Mouse (Mus musculus) liver, embryonic 12.5 days (tissue): ENCODE data around the gene Slc29a4. TPM values are rescaled to one million over a fixed set of nuclear protein-coding genes. Genes with fewer than 3 reads are reported as not detected.
A peak's percentile ranks its signal among the peaks of the same experiment; 100 is the strongest.

Source experiments
- ATAC-seq: fragments of 200-750 bp; cut with Nextera tagmentation; 2 replicates; pipeline ENCODE4 v1.8.0; 2017; ENCODE audit warnings: moderate number of reproducible peaks, mild to moderate bottlenecking, moderate library complexity
- H3K27ac ChIP-seq: fragments of 300-500 bp; sonication (generic); 2 replicates; pipeline ENCODE4 v1.5.1; 2016; ENCODE audit warnings: mild to moderate bottlenecking
- H3K27me3 ChIP-seq: fragments of 300-500 bp; sonication (generic); replicated peaks from 2 replicates; pipeline ENCODE4 v1.6.1; 2016; ENCODE audit warnings: mild to moderate bottlenecking, moderate library complexity
- H3K36me3 ChIP-seq: fragments of 300-500 bp; sonication (generic); 2 replicates; pipeline ENCODE4 v1.6.1; 2016; ENCODE audit warnings: mild to moderate bottlenecking, moderate library complexity
- H3K4me1 ChIP-seq: fragments of 300-500 bp; sonication (generic); 2 replicates; pipeline ENCODE4 v1.6.1; 2016
- H3K4me2 ChIP-seq: fragments of 300-500 bp; sonication (generic); 2 replicates; pipeline ENCODE4 v1.6.1; 2016; ENCODE audit warnings: mild to moderate bottlenecking, moderate library complexity
- H3K4me3 ChIP-seq: fragments of 300-500 bp; sonication (generic); 2 replicates; pipeline ENCODE4 v1.5.1; 2016; ENCODE audit warnings: mild to moderate bottlenecking, moderate library complexity
- H3K9ac ChIP-seq: fragments of 300-500 bp; sonication (generic); 2 replicates; pipeline ENCODE4 v1.6.1; 2016; ENCODE audit warnings: mild to moderate bottlenecking, moderate library complexity
- H3K9me3 ChIP-seq: fragments of 300-500 bp; sonication (generic); replicated peaks from 2 replicates; pipeline ENCODE4 v1.6.1; 2016; ENCODE audit warnings: mild to moderate bottlenecking, moderate library complexity
- WGBS: fragments of 180-500 bp; shearing (Covaris S2); methylation state at CpG from one replicate; pipeline ENCODE4 v1.1.7; 2016; ENCODE audit not compliant: insufficient replicate concordance; 5-methylcytosine and 5-hydroxymethylcytosine counted together
- polyA plus RNA-seq: library from polyadenylated mRNA; unstranded; fragments of >200 nt; fragmentation: Nextera tagmentation; extraction: Ambion mirVana; gene quantifications from 2 replicates; pipeline ENCODE4 v1.2.1, GENCODE M21; 2016

The Slc29a4 gene
- polyA plus RNA-seq, 1 experiment from 2014 or later = 0.38 TPM

- WGBS = 82% methylated on average over 8 of the region's 8 CpGs
- no peak overlapping the region for H3K27ac ChIP-seq
- ATAC-seq = no peak
- no peak overlapping the region for H3K4me3 ChIP-seq
- H3K9ac ChIP-seq = no peak overlapping the region
- H3K36me3 ChIP-seq = peaks cover 93% of the 10 kb centered on the region
- no peaks in the 10 kb centered on the region for H3K4me1 ChIP-seq
- no peaks in the 10 kb centered on the region for H3K27me3 ChIP-seq
- no peak overlapping the region for H3K4me2 ChIP-seq
- H3K9me3 ChIP-seq = no peaks in the 10 kb centered on the region
Observed at GRCm38 (mm10) chr5:142759786-142760185, 67.5 kb downstream of the Slc29a4 start.

- H3K27ac ChIP-seq = no peak overlapping the region
- 85% methylated on average over 16 of the region's 16 CpGs for WGBS
- no peak overlapping the region for H3K9ac ChIP-seq
- no peaks in the 10 kb centered on the region for H3K27me3 ChIP-seq
- no peak overlapping the region for H3K4me2 ChIP-seq
- no peak for ATAC-seq
- H3K4me1 ChIP-seq = no peaks in the 10 kb centered on the region
- H3K4me3 ChIP-seq = no peak overlapping the region
- H3K9me3 ChIP-seq = no peaks in the 10 kb centered on the region
- peaks cover 91% of the 10 kb centered on the region for H3K36me3 ChIP-seq
Observed at GRCm38 (mm10) chr5:142761326-142761983, 69.1 kb downstream of the Slc29a4 start.

GRCm38 (mm10) chr5:142762082-142762807 is 69.9 kb downstream of the Slc29a4 start:
- Histone ChIP-seq H3K9ac (no peak overlapping the region), H3K4me1 (no peaks in the 10 kb centered on the region), H3K4me3 (no peak overlapping the region), H3K27me3 (no peaks in the 10 kb centered on the region), H3K9me3 (no peaks in the 10 kb centered on the region), H3K36me3 (peaks cover 88% of the 10 kb centered on the region), H3K4me2 (no peak overlapping the region), H3K27ac (no peak overlapping the region)
- ATAC-seq = no peak
- WGBS = 84% methylated on average over 21 of the region's 21 CpGs

DNA sequence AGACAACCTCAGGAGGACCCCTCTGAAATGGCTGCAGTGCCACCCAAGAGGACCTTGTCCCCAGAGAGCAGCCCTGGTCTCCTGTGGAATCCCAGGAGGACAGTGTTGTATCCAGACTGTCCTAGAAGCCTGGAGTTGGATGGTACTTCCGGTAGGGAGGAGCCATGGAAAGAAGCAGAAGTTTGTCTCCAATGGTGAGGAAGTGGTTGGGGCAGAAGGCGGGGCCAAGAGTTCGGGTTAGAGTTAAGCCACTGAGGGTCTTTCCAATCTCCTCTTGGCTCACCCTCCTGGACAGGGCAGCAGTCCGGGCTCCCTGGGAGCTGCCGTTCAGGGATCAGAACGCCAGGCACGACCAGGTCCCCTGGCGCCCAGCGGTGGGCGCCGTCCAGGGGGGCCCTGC is 72.0 kb downstream of the Slc29a4 start:
- Histone ChIP-seq H3K9ac (no peak overlapping the region), H3K4me2 (no peak overlapping the region), H3K27me3 (no peaks in the 10 kb centered on the region), H3K4me3 (no peak overlapping the region), H3K9me3 (no peaks in the 10 kb centered on the region), H3K4me1 (peaks cover 5% of the 10 kb centered on the region; the same call in 1 of the 2 replicates), H3K36me3 (peaks cover 81% of the 10 kb centered on the region), H3K27ac (no peak overlapping the region)
- WGBS = 48% methylated on average over 11 of the region's 11 CpGs
- ATAC-seq = no peak

DNA sequence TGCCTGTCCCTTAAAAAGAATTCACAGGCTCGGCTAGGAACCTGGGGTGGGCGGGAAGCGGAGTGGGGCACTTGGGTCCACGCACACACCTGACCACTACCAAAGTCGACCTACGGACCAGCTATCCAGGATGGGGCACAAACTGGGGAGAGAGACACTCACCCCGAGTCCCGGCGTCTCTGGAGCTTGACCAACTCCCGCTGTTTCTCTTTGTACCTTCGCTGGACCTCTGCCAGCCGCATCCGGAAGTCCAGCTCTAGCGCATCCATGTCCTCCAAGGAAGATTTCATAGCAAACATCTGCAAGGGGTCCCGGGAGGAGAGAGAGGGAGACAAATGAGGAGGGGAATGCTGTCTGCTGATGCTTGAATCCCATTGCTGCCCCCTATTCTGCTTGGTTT is 72.6 kb downstream of the Slc29a4 start:
- no peak overlapping the region for H3K4me3 ChIP-seq
- H3K9me3 ChIP-seq = no peaks in the 10 kb centered on the region
- H3K9ac ChIP-seq = no peak overlapping the region
- peaks cover 5% of the 10 kb centered on the region; the same call in 1 of the 2 replicates for H3K4me1 ChIP-seq
- H3K36me3 ChIP-seq = peaks cover 78% of the 10 kb centered on the region
- no peak overlapping the region for H3K27ac ChIP-seq
- WGBS = 75% methylated on average over 15 of the region's 15 CpGs
- H3K27me3 ChIP-seq = no peaks in the 10 kb centered on the region
- no peak overlapping the region for H3K4me2 ChIP-seq
- ATAC-seq = no peak

DNA sequence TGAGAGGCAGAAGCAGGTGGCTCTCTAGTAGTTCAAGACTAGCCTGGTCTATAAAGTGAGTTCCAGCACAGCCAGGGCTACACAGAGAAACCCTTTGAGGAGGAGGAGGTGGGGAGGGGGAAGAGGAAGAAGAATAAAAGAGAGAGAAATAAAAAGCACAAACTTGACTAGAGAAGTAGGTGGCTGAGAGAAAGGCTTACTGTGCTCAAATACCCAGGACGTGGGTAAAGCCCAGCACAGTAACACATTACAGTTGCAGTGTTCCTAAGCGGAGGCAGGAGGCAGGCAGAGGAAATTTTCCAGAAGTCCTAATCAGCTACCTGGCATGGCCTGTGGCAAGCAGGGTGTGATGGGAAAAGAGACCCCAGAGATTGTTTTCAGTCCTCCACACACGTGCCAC is 74.4 kb downstream of the Slc29a4 start:
- peaks cover 9% of the 10 kb centered on the region for H3K4me1 ChIP-seq

DNA sequence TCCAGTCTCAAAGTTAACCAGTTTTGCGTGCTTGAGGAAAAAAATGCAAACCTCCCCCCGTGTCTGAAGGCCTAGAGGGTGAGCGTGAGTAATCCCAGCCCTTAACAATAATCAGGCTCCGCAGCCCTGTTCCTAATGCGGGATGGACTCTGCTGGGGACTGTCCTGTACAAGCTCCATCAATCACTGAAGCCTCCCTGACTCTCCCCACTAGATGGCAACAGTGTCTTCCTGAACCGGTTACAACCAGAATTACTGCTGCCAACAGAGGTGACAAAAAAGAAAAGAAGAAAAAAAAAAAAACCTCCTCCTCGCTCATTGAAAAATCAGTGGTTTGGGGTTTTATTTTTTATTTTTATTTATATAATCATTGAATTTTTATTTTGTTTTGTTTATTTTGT is 75.6 kb downstream of the Slc29a4 start:
- Histone ChIP-seq H3K4me1 (peaks cover 20% of the 10 kb centered on the region), H3K4me2 (no peak overlapping the region), H3K9ac (no peak overlapping the region), H3K4me3 (no peak overlapping the region), H3K27me3 (no peaks in the 10 kb centered on the region), H3K27ac (no peak overlapping the region), H3K9me3 (no peaks in the 10 kb centered on the region), H3K36me3 (peaks cover 72% of the 10 kb centered on the region)
- ATAC-seq = no peak
- 34% methylated on average over 7 of the region's 7 CpGs for WGBS

More for the DNA sequence above, 74.4 kb downstream of the Slc29a4 start:
- Histone ChIP-seq H3K4me2 (no peak overlapping the region), H3K9ac (no peak overlapping the region), H3K27me3 (no peaks in the 10 kb centered on the region), H3K9me3 (no peaks in the 10 kb centered on the region), H3K27ac (no peak overlapping the region), H3K36me3 (peaks cover 74% of the 10 kb centered on the region), H3K4me3 (no peak overlapping the region)
- no peak for ATAC-seq
- 83% methylated on average over 3 of the region's 3 CpGs for WGBS

DNA sequence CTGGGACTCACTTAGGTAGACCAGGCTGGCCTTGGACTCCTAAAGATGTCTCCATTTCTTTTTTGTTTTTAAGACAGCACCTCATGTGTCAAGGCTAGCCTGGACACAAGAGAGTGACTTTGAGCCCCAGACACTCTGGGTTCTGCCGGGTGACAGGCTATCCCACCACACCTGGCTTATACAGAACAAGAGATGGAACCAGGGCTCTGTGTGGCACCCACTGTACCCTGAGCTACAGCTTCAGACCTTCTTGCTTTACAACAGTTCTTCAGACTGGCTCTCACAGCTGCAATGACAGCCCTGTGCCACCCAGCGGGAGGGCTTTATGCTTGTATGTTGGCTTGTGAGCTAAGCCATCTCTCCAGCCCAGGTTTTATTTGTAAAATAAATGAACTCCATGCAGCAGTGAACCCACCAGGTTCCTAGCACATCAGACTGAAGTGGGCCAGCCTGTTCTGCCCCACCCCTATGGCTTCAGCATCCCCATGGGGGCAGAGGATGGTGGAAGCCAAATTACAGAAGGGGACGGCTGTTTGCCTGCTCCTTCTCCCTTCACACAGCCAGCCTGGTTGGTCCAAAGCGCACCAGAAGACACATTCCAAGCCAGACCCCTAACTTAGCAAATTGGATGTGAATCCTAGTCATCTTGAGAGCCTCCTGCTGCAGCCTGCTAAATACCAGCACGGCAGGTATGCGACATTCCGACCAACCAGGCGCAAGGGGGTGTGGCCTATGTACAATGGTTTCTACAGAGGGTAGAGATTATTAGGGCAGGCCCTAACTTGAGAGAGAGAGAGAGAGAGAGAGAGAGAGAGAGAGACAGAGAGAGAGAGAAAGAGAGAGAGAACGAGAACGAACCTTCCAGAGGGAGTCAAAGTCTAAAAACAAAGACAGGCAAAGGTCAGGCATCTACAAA is 76.3 kb downstream of the Slc29a4 start:
- no peak overlapping the region for H3K27ac ChIP-seq
- peaks cover 20% of the 10 kb centered on the region for H3K4me1 ChIP-seq
- WGBS = 67% methylated on average over 10 of the region's 10 CpGs
- H3K36me3 ChIP-seq = peaks cover 73% of the 10 kb centered on the region
- no peaks in the 10 kb centered on the region for H3K9me3 ChIP-seq
- H3K4me3 ChIP-seq = no peak overlapping the region
- H3K27me3 ChIP-seq = no peaks in the 10 kb centered on the region
- ATAC-seq = no peak
- no peak overlapping the region for H3K9ac ChIP-seq
- no peak overlapping the region for H3K4me2 ChIP-seq

- H3K27ac ChIP-seq = no peak overlapping the region
Observed at GRCm38 (mm10) chr5:142769641-142770040, 77.3 kb downstream of the Slc29a4 start.

DNA sequence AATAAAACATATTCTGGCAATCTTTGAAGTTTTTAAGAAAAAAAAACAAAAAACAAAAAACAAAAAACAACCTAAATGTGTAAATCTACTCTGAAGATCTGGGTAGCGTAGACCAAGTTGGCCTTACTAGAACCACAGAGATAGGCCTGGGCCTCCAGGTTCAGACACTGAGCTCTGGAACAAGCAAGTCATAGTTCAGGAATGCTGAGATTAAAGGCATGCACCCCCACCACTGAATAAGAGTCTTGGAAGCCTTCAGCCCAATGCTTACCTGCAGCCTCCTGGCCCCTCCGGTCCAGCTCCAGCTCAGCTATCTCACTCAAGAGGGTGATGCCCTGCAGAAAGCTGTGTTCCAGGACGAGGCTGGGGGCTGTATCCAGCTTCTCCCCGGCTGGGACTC is 78.7 kb downstream of the Slc29a4 start:
- WGBS = 76% methylated on average over 4 of the region's 4 CpGs
- no peak overlapping the region for H3K4me2 ChIP-seq
- peaks cover 20% of the 10 kb centered on the region for H3K4me1 ChIP-seq
- no peaks in the 10 kb centered on the region for H3K9me3 ChIP-seq
- H3K36me3 ChIP-seq = peaks cover 73% of the 10 kb centered on the region
- no peak overlapping the region for H3K9ac ChIP-seq
- ATAC-seq = no peak
- no peak overlapping the region for H3K4me3 ChIP-seq
- H3K27ac ChIP-seq = no peak overlapping the region
- no peaks in the 10 kb centered on the region for H3K27me3 ChIP-seq

More at GRCm38 (mm10) chr5:142769641-142770040, 77.3 kb downstream of the Slc29a4 start:
- Histone ChIP-seq H3K4me2 (no peak overlapping the region), H3K27me3 (no peaks in the 10 kb centered on the region), H3K4me3 (no peak overlapping the region), H3K9ac (no peak overlapping the region), H3K9me3 (no peaks in the 10 kb centered on the region), H3K4me1 (peaks cover 20% of the 10 kb centered on the region), H3K36me3 (peaks cover 74% of the 10 kb centered on the region)
- ATAC-seq = no peak
- WGBS = 79% methylated on average over 5 of the region's 5 CpGs

- no peaks in the 10 kb centered on the region for H3K27me3 ChIP-seq
- H3K9me3 ChIP-seq = no peaks in the 10 kb centered on the region
- no peak overlapping the region for H3K4me3 ChIP-seq
- peaks cover 75% of the 10 kb centered on the region for H3K36me3 ChIP-seq
- WGBS = 74% methylated on average over 15 of the region's 15 CpGs
- H3K27ac ChIP-seq = no peak overlapping the region
- H3K4me2 ChIP-seq = peak overlapping the region; percentile 13; the same call in 1 of the 2 replicates
- no peak overlapping the region for H3K9ac ChIP-seq
- peaks cover 20% of the 10 kb centered on the region for H3K4me1 ChIP-seq
- ATAC-seq = peak; percentile 80
Observed at GRCm38 (mm10) chr5:142771964-142772363, 79.7 kb downstream of the Slc29a4 start.
